Mouse (Mus musculus) embryonic facial prominence, embryonic 10.5 days (tissue): ENCODE results near the gene Tube1. TPM values are rescaled to one million over a fixed set of nuclear protein-coding genes. Genes with fewer than 3 reads are reported as not detected.
A peak's percentile ranks its signal among the peaks of the same experiment; 100 is the strongest.

Source experiments
- DNase-seq: peaks from one replicate; pipeline ENCODE4 v3.0.0-alpha.2; 2017; ENCODE audit warnings: low spot score
- H3K27ac ChIP-seq: fragments of 300-500 bp; sonication (generic); replicated peaks from 2 replicates; pipeline ENCODE4 v1.5.1; 2016; ENCODE audit warnings: mild to moderate bottlenecking
- H3K27me3 ChIP-seq: fragments of 300-500 bp; sonication (generic); replicated peaks from 2 replicates; pipeline ENCODE4 v1.6.1; 2016; ENCODE audit warnings: low read depth, mild to moderate bottlenecking; ENCODE audit not compliant: poor library complexity, severe bottlenecking
- H3K36me3 ChIP-seq: fragments of 300-500 bp; sonication (generic); replicated peaks from 2 replicates; pipeline ENCODE4 v1.6.1; 2016; ENCODE audit warnings: mild to moderate bottlenecking, moderate library complexity
- H3K4me1 ChIP-seq: fragments of 300-500 bp; sonication (generic); 2 replicates; pipeline ENCODE4 v1.6.1; 2016
- H3K4me3 ChIP-seq: fragments of 300-500 bp; sonication (generic); 2 replicates; pipeline ENCODE4 v1.5.1; 2016; ENCODE audit warnings: mild to moderate bottlenecking, moderate library complexity
- H3K9me3 ChIP-seq: fragments of 300-500 bp; sonication (generic); 2 replicates; pipeline ENCODE4 v1.6.1; 2016; ENCODE audit warnings: mild to moderate bottlenecking
- WGBS: fragments of 180-500 bp; shearing (Covaris S2); methylation state at CpG from one replicate; pipeline ENCODE4 v1.1.7; 2016; 5-methylcytosine and 5-hydroxymethylcytosine counted together
- polyA plus RNA-seq: library from polyadenylated mRNA; unstranded; fragments of >200 nt; fragmentation: Nextera tagmentation; extraction: Ambion mirVana; gene quantifications from 2 replicates; pipeline ENCODE4 v1.2.1, GENCODE M21; 2016

Tube1 gene
- polyA plus RNA-seq: 24.7 and 25.5 TPM in 2 replicates

- Histone ChIP-seq H3K4me1 (peaks cover 35% of the 10 kb centered on the region), H3K4me3 (peak within 1 kb of the TSS; percentile 69), H3K27me3 (no peaks in the 10 kb centered on the region), H3K36me3 (peaks cover 28% of the 10 kb centered on the region), H3K9me3 (no peaks in the 10 kb centered on the region), H3K27ac (peak within 1 kb of the TSS; percentile 89)
- peak; percentile 93 for DNase-seq
- WGBS: 5% methylated on average over 47 of the region's 47 CpGs
Observed at GRCm38 (mm10) chr10:39133462-39134310, at the start of gene Tube1, which contains the start of gene Fam229b. Gene Tube1, plus strand, starts transcription at chr10:39133976. Gene Fam229b, minus strand, starts transcription at chr10:39133914.

- H3K4me3 ChIP-seq: no peak overlapping the region
- H3K27me3 ChIP-seq: no peaks in the 10 kb centered on the region
- no peaks in the 10 kb centered on the region for H3K4me1 ChIP-seq
- H3K9me3 ChIP-seq: peaks cover 10% of the 10 kb centered on the region; the same call in 1 of the 2 replicates
- peak; percentile 23 for DNase-seq
- H3K36me3 ChIP-seq: peaks cover 26% of the 10 kb centered on the region
- WGBS: 86% methylated on average over 9 of the region's 9 CpGs
- H3K27ac ChIP-seq: no peak overlapping the region
Observed at GRCm38 (mm10) chr10:39096981-39097380, 36.8 kb upstream of the Tube1 start.

- H3K9me3 ChIP-seq: peaks cover 10% of the 10 kb centered on the region; the same call in 1 of the 2 replicates
- no peak for DNase-seq
- WGBS: 97% methylated on average over 10 of the region's 10 CpGs
- peaks cover 33% of the 10 kb centered on the region for H3K36me3 ChIP-seq
- no peaks in the 10 kb centered on the region for H3K4me1 ChIP-seq
- H3K27ac ChIP-seq: no peak overlapping the region
- no peak overlapping the region for H3K4me3 ChIP-seq
- H3K27me3 ChIP-seq: no peaks in the 10 kb centered on the region
Observed at GRCm38 (mm10) chr10:39098746-39099145, 35.0 kb upstream of the Tube1 start.

- H3K27ac ChIP-seq: no peak overlapping the region
- 0 out of 2 replicates have a peak, but pooled peaks cover 2% of the 10 kb centered on the region for H3K9me3 ChIP-seq
- 94% methylated on average over 8 of the region's 8 CpGs for WGBS
- no peaks in the 10 kb centered on the region for H3K27me3 ChIP-seq
- peaks cover 7% of the 10 kb centered on the region; the same call in 1 of the 2 replicates for H3K36me3 ChIP-seq
- DNase-seq: no peak
- H3K4me3 ChIP-seq: no peak overlapping the region
- H3K4me1 ChIP-seq: no peaks in the 10 kb centered on the region
Observed at GRCm38 (mm10) chr10:39104803-39105449, 28.9 kb upstream of the Tube1 start.

- H3K36me3 ChIP-seq: peaks cover 7% of the 10 kb centered on the region; the same call in 1 of the 2 replicates
- no peak for DNase-seq
- H3K9me3 ChIP-seq: no peaks in the 10 kb centered on the region
- no peaks in the 10 kb centered on the region for H3K4me1 ChIP-seq
- no peak overlapping the region for H3K4me3 ChIP-seq
- WGBS: 61% methylated on average over 3 of the region's 3 CpGs
- H3K27me3 ChIP-seq: no peaks in the 10 kb centered on the region
- H3K27ac ChIP-seq: no peak overlapping the region
Observed at GRCm38 (mm10) chr10:39106413-39106812, 27.4 kb upstream of the Tube1 start.

- DNase-seq: no peak
- no peaks in the 10 kb centered on the region for H3K9me3 ChIP-seq
- H3K4me1 ChIP-seq: no peaks in the 10 kb centered on the region
- no peak overlapping the region for H3K4me3 ChIP-seq
- no peaks in the 10 kb centered on the region for H3K27me3 ChIP-seq
- 45% methylated on average over 4 of the region's 4 CpGs for WGBS
- H3K27ac ChIP-seq: no peak overlapping the region
- H3K36me3 ChIP-seq: peaks cover 7% of the 10 kb centered on the region; the same call in 1 of the 2 replicates
Observed at GRCm38 (mm10) chr10:39106935-39107334, 26.8 kb upstream of the Tube1 start.

GRCm38 (mm10) chr10:39108837-39109488 is 24.8 kb upstream of the Tube1 start:
- H3K9me3 ChIP-seq: no peaks in the 10 kb centered on the region
- H3K27me3 ChIP-seq: no peaks in the 10 kb centered on the region
- H3K36me3 ChIP-seq: no peaks in the 10 kb centered on the region
- H3K4me1 ChIP-seq: no peaks in the 10 kb centered on the region
- no peak overlapping the region for H3K4me3 ChIP-seq
- H3K27ac ChIP-seq: no peak overlapping the region
- no peak for DNase-seq
- 79% methylated on average over 10 of the region's 10 CpGs for WGBS

- 73% methylated on average over 4 of the region's 4 CpGs for WGBS
- H3K9me3 ChIP-seq: no peaks in the 10 kb centered on the region
- H3K36me3 ChIP-seq: no peaks in the 10 kb centered on the region
- no peaks in the 10 kb centered on the region for H3K4me1 ChIP-seq
- no peak for DNase-seq
- no peak overlapping the region for H3K4me3 ChIP-seq
- no peak overlapping the region for H3K27ac ChIP-seq
- H3K27me3 ChIP-seq: no peaks in the 10 kb centered on the region
Observed at GRCm38 (mm10) chr10:39109489-39109874, 24.3 kb upstream of the Tube1 start.

GRCm38 (mm10) chr10:39121412-39121811 is 12.4 kb upstream of the Tube1 start:
- H3K36me3 ChIP-seq: no peaks in the 10 kb centered on the region
- no peak for DNase-seq
- 39% methylated on average over 4 of the region's 4 CpGs for WGBS
- H3K27ac ChIP-seq: no peak overlapping the region
- H3K27me3 ChIP-seq: no peaks in the 10 kb centered on the region
- H3K4me3 ChIP-seq: no peak overlapping the region
- no peaks in the 10 kb centered on the region for H3K4me1 ChIP-seq
- H3K9me3 ChIP-seq: no peaks in the 10 kb centered on the region

GRCm38 (mm10) chr10:39137766-39138165 is 4.0 kb downstream of the Tube1 start:
- Histone ChIP-seq H3K4me1 (peaks cover 35% of the 10 kb centered on the region), H3K9me3 (no peaks in the 10 kb centered on the region), H3K36me3 (peaks cover 68% of the 10 kb centered on the region), H3K27me3 (no peaks in the 10 kb centered on the region), H3K4me3 (no peak overlapping the region), H3K27ac (no peak overlapping the region)
- DNase-seq: no peak
- 93% methylated on average over 3 of the region's 3 CpGs for WGBS

- Histone ChIP-seq H3K4me3 (no peak overlapping the region), H3K9me3 (no peaks in the 10 kb centered on the region), H3K27me3 (no peaks in the 10 kb centered on the region), H3K36me3 (peaks cover 78% of the 10 kb centered on the region), H3K4me1 (peaks cover 30% of the 10 kb centered on the region), H3K27ac (no peak overlapping the region)
- DNase-seq: no peak
- WGBS: 85% methylated on average over 6 of the region's 6 CpGs
Observed at GRCm38 (mm10) chr10:39138761-39139160, 5.0 kb downstream of the Tube1 start.

- Histone ChIP-seq H3K4me1 (peaks cover 12% of the 10 kb centered on the region), H3K27ac (no peak overlapping the region), H3K36me3 (peaks cover 97% of the 10 kb centered on the region), H3K9me3 (no peaks in the 10 kb centered on the region), H3K4me3 (no peak overlapping the region), H3K27me3 (no peaks in the 10 kb centered on the region)
- no peak for DNase-seq
- WGBS: 89% methylated on average over 14 of the region's 14 CpGs
Observed at GRCm38 (mm10) chr10:39140843-39141242, 7.1 kb downstream of the Tube1 start.
